In the genomic region with DNA sequence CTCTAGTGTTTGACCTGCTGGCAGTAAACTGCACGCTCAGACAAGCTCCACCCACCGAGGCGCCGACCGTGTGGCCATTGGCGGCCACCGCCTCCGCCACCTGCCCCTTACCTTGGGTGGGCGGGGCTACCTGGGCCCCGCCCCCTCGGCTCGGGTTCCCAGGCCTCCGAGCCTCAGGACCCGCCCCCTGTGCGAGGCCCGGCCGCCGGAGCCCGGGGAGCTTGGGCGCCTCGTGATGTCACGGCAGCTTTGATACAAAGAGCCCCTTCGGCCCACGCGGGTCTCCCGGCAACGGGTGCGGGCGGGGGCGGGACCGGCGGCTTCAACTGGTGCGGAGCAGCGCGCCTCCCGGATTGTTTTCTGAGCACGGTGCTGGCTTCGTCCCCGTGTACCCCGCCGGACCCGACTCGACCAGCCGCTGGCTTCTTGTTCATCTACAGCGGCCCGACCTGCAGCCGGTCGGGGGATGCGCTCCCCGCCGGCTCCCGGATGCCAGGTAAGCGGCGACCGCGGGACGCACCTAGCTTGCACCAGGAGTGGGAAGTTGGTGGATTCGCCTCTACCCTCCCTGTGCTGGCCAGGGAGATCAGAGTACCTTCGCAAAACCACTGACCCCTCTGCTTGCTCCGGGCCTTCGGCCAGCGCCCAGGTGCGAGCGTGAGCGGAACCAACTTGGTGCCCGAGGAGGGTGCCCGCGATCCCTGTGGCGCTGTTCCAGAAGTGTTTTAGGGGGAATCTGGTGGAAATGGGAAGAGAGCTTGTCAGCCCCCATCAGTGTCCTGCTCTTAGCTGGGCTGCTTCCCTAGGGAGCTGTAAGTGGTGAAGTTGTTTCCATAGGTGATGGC, we compare ENCODE assay signal across 8 mouse cellular contexts.
DNase-seq lines count a peak whose midpoint lies in the region; TF ChIP-seq lines count a peak whose summit lies in the region.

No protein-coding gene starts in this region.

- H3K9ac ChIP-seq in liver, adult 2 months (ENCODE audit: low read depth, low read length), result peak overlapping the region; percentile 66

- H3K36me3 ChIP-seq in heart, embryonic 10.5 days, result no peaks in the 10 kb centered on the region
- no peaks in the 10 kb centered on the region for H3K36me3 ChIP-seq in liver, adult 2 months (ENCODE audit: control insufficient read depth, insufficient read depth, low read length)
- no peaks in the 10 kb centered on the region for H3K36me3 ChIP-seq in myocyte (ENCODE audit: control insufficient read depth, insufficient read depth)

- H3K4me1 ChIP-seq in cortical plate, adult 2 months (ENCODE audit: control insufficient read depth, insufficient read depth, low read length), result peaks cover 13% of the 10 kb centered on the region
- peaks cover 29% of the 10 kb centered on the region for H3K4me1 ChIP-seq in heart, embryonic 10.5 days
- H3K4me1 ChIP-seq in liver, adult 2 months (ENCODE audit: control insufficient read depth, insufficient read depth, low read length), result peaks cover 11% of the 10 kb centered on the region

- TF ChIP-seq CTCF in gastrocnemius, adult 2 months (IDR thresholded peaks at IDR 0.05), result no peak
- no peak for TF ChIP-seq CTCF in cortical plate, adult 2 months (IDR thresholded peaks at IDR 0.05; ENCODE audit: extremely low read depth, insufficient read depth, low read length)
- no peak for TF ChIP-seq CTCF in liver, adult 2 months (IDR thresholded peaks at IDR 0.05; ENCODE audit: low read depth, low read length)

- peak overlapping the region; percentile 38 for H3K4me2 ChIP-seq in myocyte (ENCODE audit: low read depth)

- H3K9me3 ChIP-seq in heart, embryonic 10.5 days, result no peaks in the 10 kb centered on the region

- H3K27ac ChIP-seq in gastrocnemius, adult 2 months, result peak overlapping the region; percentile 24; the same call in 1 of the 2 replicates
- H3K27ac ChIP-seq in cortical plate, adult 2 months (ENCODE audit: insufficient read depth, low read length), result peak overlapping the region; percentile 87; the same call in 1 of the 2 replicates
- peak overlapping the region; percentile 82 for H3K27ac ChIP-seq in heart, embryonic 10.5 days
- H3K27ac ChIP-seq in liver, adult 2 months (replicated peaks; ENCODE audit: insufficient read depth, low read depth, low read length), result no peak overlapping the region

- no peak for TF ChIP-seq POLR2A in cortical plate, adult 2 months (IDR thresholded peaks at IDR 0.05; ENCODE audit: extremely low read depth, insufficient read depth, low read length)
- TF ChIP-seq POLR2A in liver, adult 2 months (IDR thresholded peaks at IDR 0.05; ENCODE audit: extremely low read depth, insufficient read depth, low read length), result peak; percentile 33; the same call in 1 of the 2 replicates
- TF ChIP-seq POLR2A in myocyte (IDR thresholded peaks at IDR 0.05; ENCODE audit: insufficient read length, low read depth), result no peak

- H3ac ChIP-seq in myocyte (ENCODE audit: control insufficient read depth, insufficient read length), result no peak overlapping the region

- peak; percentile 54 for DNase-seq in gastrocnemius, adult 2 months
- DNase-seq in gastrocnemius, postnatal 36 days, result no peak
- DNase-seq in heart, embryonic 10.5 days (ENCODE audit: low spot score), result peak; percentile 92
- DNase-seq in kidney, adult 9 months, result peak; percentile 96
- peak; percentile 82 for DNase-seq in liver, adult 2 months (ENCODE audit: extremely low read depth, low read depth, low spot score)
- DNase-seq in spleen, postnatal 36 days (ENCODE audit: low spot score in 2 of 2), result peak; percentile 67 to 68

- WGBS in heart, embryonic 10.5 days, result 1% methylated on average over 63 of the region's 69 CpGs
- WGBS in liver, adult 2 months, result under 1% methylated on average over 69 of the region's 69 CpGs

- intact Hi-C loops in gastrocnemius, adult 2 months (cut with DNase I), result no loop called here
- intact Hi-C loops in gastrocnemius, postnatal 36 days (cut with DNase I), result no loop called here

- H3K79me2 ChIP-seq in liver, adult 2 months (ENCODE audit: control insufficient read depth, insufficient read depth, low read length), result no peaks in the 10 kb centered on the region
- no peaks in the 10 kb centered on the region for H3K79me2 ChIP-seq in myocyte (ENCODE audit: control insufficient read depth, insufficient read depth)

- H3K4me3 ChIP-seq in gastrocnemius, adult 2 months, result peak overlapping the region; percentile 75
- peak overlapping the region; percentile 57 for H3K4me3 ChIP-seq in cortical plate, adult 2 months (ENCODE audit: insufficient read depth, low read length)
- peak overlapping the region; percentile 67 for H3K4me3 ChIP-seq in heart, embryonic 10.5 days
- peak overlapping the region; percentile 55 for H3K4me3 ChIP-seq in liver, adult 2 months (ENCODE audit: insufficient read depth, low read depth, low read length)
- no peak overlapping the region for H3K4me3 ChIP-seq in myocyte

- peaks cover 50% of the 10 kb centered on the region for H3K27me3 ChIP-seq in heart, embryonic 10.5 days (ENCODE audit: insufficient read depth, poor library complexity, severe bottlenecking)
- H3K27me3 ChIP-seq in liver, adult 2 months (ENCODE audit: control insufficient read depth, insufficient read depth, low read length), result no peaks in the 10 kb centered on the region
- H3K27me3 ChIP-seq in myocyte (ENCODE audit: control insufficient read depth, insufficient read depth, insufficient read length), result peaks cover 26% of the 10 kb centered on the region

TF ChIP-seq in myocyte, 11 proteins besides CTCF, POLR2A, EP300 and RAD21:
- TF ChIP-seq TCF3 (IDR thresholded peaks at IDR 0.05; ENCODE audit: insufficient read length, low read depth), result no peak
- no peak for TF ChIP-seq REST (IDR thresholded peaks at IDR 0.05; ENCODE audit: insufficient read depth, insufficient read length)
- TF ChIP-seq MAX (IDR thresholded peaks at IDR 0.05; ENCODE audit: low read depth), result no peak
- TF ChIP-seq SRF (IDR thresholded peaks at IDR 0.05; ENCODE audit: control insufficient read depth, insufficient read length, low read depth), result no peak
- TF ChIP-seq MYOD1 (IDR thresholded peaks at IDR 0.05; ENCODE audit: control insufficient read depth in 1 of 3, insufficient read length in 2 of 3, low read depth in 2 of 3), result no peak
- TF ChIP-seq E2F4 (IDR thresholded peaks at IDR 0.05; ENCODE audit: insufficient read depth), result no peak
- TF ChIP-seq CEBPB (IDR thresholded peaks at IDR 0.05; ENCODE audit: insufficient read depth, poor library complexity, severe bottlenecking), result no peak
- TF ChIP-seq TCF12 (IDR thresholded peaks at IDR 0.05; ENCODE audit: insufficient read depth, poor library complexity, severe bottlenecking), result no peak
- TF ChIP-seq MYOG (IDR thresholded peaks at IDR 0.05; ENCODE audit: control insufficient read depth in 1 of 3, insufficient read depth in 1 of 3, insufficient read length in 2 of 3, low read depth in 2 of 3), result no peak
- TF ChIP-seq POLR2AphosphoS2 (IDR thresholded peaks at IDR 0.05; ENCODE audit: insufficient read length, low read depth), result no peak

Comparison
In these comparisons a context has a peak if more than half of its experiments do, and no peak if none do; other contexts are left out.
1. DNase-seq: peak in gastrocnemius, adult 2 months (single experiment), heart, embryonic 10.5 days (single experiment), kidney, adult 9 months (single experiment), liver, adult 2 months (single experiment) and spleen, postnatal 36 days (2 of 2); none in gastrocnemius, postnatal 36 days (0 of 2).